Mouse (Mus musculus) stomach, embryonic 14.5 days (tissue): ENCODE results near the gene Asah2. TPM values are rescaled to one million over a fixed set of nuclear protein-coding genes. Genes with fewer than 3 reads are reported as not detected.

Source experiments
- ATAC-seq: fragments of 200-750 bp; cut with Nextera tagmentation; 2 replicates; pipeline ENCODE4 v1.8.0; 2017; ENCODE audit warnings: low read depth, moderate TSS enrichment; ENCODE audit not compliant: insufficient number of reproducible peaks, insufficient read depth, low FRiP score
- H3K27ac ChIP-seq: fragments of 300-500 bp; sonication (generic); 2 replicates; pipeline ENCODE4 v1.5.1; 2014; ENCODE audit warnings: mild to moderate bottlenecking, low read length, moderate library complexity, mixed read lengths
- H3K27me3 ChIP-seq: fragments of 300-500 bp; sonication (generic); 2 replicates; pipeline ENCODE4 v1.6.1; 2014; ENCODE audit warnings: low read length, control low read depth, mixed read lengths; ENCODE audit not compliant: control insufficient read depth, insufficient read depth
- H3K36me3 ChIP-seq: fragments of 300-500 bp; sonication (generic); 2 replicates; pipeline ENCODE4 v1.6.1; 2014; ENCODE audit warnings: mild to moderate bottlenecking, control low read depth, low read length, moderate library complexity, mixed read lengths; ENCODE audit not compliant: control insufficient read depth, insufficient read depth
- H3K4me1 ChIP-seq: fragments of 300-500 bp; sonication (generic); 2 replicates; pipeline ENCODE4 v1.6.1; 2014; ENCODE audit warnings: low read length, control low read depth, mixed read lengths; ENCODE audit not compliant: control insufficient read depth, insufficient read depth
- H3K4me2 ChIP-seq: fragments of 300-500 bp; sonication (generic); replicated peaks from 2 replicates; pipeline ENCODE4 v1.6.1; 2014; ENCODE audit warnings: low read depth, low read length, control low read depth
- H3K4me3 ChIP-seq: fragments of 300-500 bp; sonication (generic); 2 replicates; pipeline ENCODE4 v1.5.1; 2014; ENCODE audit warnings: low read depth, low read length, control low read depth
- H3K9ac ChIP-seq: fragments of 300-500 bp; sonication (generic); replicated peaks from 2 replicates; pipeline ENCODE4 v1.6.1; 2014; ENCODE audit warnings: low read depth, mild to moderate bottlenecking, control low read depth, low read length, moderate library complexity, mixed read lengths
- H3K9me3 ChIP-seq: fragments of 300-500 bp; sonication (generic); 2 replicates; pipeline ENCODE4 v1.6.1; 2016; ENCODE audit warnings: low read depth, low read length, control low read depth; ENCODE audit not compliant: control insufficient read depth
- WGBS: fragments of 180-500 bp; shearing (Covaris S2); extraction: QIAGEN DNeasy Blood & Tissue Kit; methylation state at CpG from one replicate; pipeline ENCODE4 v1.1.7; 2014; 5-methylcytosine and 5-hydroxymethylcytosine counted together
- polyA plus RNA-seq: library from polyadenylated mRNA; unstranded; fragments of >200 nt; fragmentation: Nextera tagmentation; extraction: Ambion mirVana; gene quantifications from 2 replicates; pipeline ENCODE4 v1.2.1, GENCODE M21; 2014

Asah2 gene
- polyA plus RNA-seq, 1 experiment from 2014 or later, result 2.2 TPM

- Histone ChIP-seq H3K4me2 (no peak overlapping the region), H3K4me1 (no peaks in the 10 kb centered on the region), H3K9ac (no peak overlapping the region), H3K9me3 (no peaks in the 10 kb centered on the region), H3K4me3 (no peak overlapping the region), H3K36me3 (no peaks in the 10 kb centered on the region), H3K27ac (no peak overlapping the region), H3K27me3 (no peaks in the 10 kb centered on the region)
- ATAC-seq, result no peak
- 83% methylated on average over 4 of the region's 4 CpGs for WGBS
Observed at GRCm38 (mm10) chr19:31954696-31955095, 153.3 kb downstream of the Asah2 start.

- no peak for ATAC-seq
- no peaks in the 10 kb centered on the region for H3K27me3 ChIP-seq
Observed at GRCm38 (mm10) chr19:31954267-31954666, 153.7 kb downstream of the Asah2 start.

DNA sequence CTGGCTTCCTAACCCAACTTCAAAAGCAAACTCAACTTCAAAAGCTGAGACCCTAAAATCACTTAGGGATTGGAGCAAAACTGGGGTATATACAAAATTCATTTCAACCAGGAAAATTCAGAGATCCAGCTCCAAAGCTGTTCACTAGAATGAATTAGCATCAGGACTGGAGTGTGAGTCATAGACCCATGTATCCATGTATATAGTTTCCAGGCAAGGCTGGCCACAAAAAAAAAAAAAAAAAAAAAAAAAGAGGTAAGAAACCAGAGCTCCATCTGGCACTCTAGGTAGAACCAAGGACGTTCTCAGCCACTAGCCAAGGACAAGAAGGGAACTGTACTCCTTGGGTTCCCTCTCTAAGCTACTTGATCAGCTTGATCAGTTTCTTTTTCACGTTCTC lies 154.2 kb downstream of the Asah2 start:
- Histone ChIP-seq H3K27me3 (no peaks in the 10 kb centered on the region), H3K4me2 (no peak overlapping the region), H3K27ac (no peak overlapping the region), H3K4me3 (no peak overlapping the region), H3K9ac (no peak overlapping the region), H3K9me3 (no peaks in the 10 kb centered on the region), H3K4me1 (no peaks in the 10 kb centered on the region), H3K36me3 (no peaks in the 10 kb centered on the region)
- 73% methylated on average over 2 of the region's 2 CpGs for WGBS
- no peak for ATAC-seq

More at GRCm38 (mm10) chr19:31954267-31954666, 153.7 kb downstream of the Asah2 start:
- no peak overlapping the region for H3K9ac ChIP-seq
- H3K36me3 ChIP-seq, result no peaks in the 10 kb centered on the region
- no peak overlapping the region for H3K4me3 ChIP-seq
- no peak overlapping the region for H3K27ac ChIP-seq
- WGBS, result 87% methylated on average over 4 of the region's 4 CpGs
- no peaks in the 10 kb centered on the region for H3K9me3 ChIP-seq
- no peaks in the 10 kb centered on the region for H3K4me1 ChIP-seq
- no peak overlapping the region for H3K4me2 ChIP-seq

GRCm38 (mm10) chr19:31950793-31951489 lies 157.1 kb downstream of the Asah2 start:
- 77% methylated on average over 7 of the region's 7 CpGs for WGBS
- Histone ChIP-seq H3K4me3 (no peak overlapping the region), H3K36me3 (no peaks in the 10 kb centered on the region), H3K9me3 (no peaks in the 10 kb centered on the region), H3K4me1 (no peaks in the 10 kb centered on the region), H3K9ac (no peak overlapping the region), H3K27ac (no peak overlapping the region), H3K27me3 (no peaks in the 10 kb centered on the region), H3K4me2 (no peak overlapping the region)
- no peak for ATAC-seq

Other genes with a start within 250 kb of the Asah2 start
- gene A1cf, start 239.4 kb downstream of the Asah2 start, polyA plus RNA-seq, result 1.1 TPM in 1 of 2 replicates, not detected in the other